Mouse (Mus musculus) lung, postnatal 10 days (tissue): ENCODE data around the gene Usp38.
"Not testable (repeated sequence)": the region's sequence is repeated elsewhere in the genome, so short reads cannot be mapped to it uniquely, and the experiment has no call there.

ENCODE experiments used
- DNase-seq: peaks from one replicate; pipeline ENCODE4 v3.0.0; 2021

Usp38 gene

DNA sequence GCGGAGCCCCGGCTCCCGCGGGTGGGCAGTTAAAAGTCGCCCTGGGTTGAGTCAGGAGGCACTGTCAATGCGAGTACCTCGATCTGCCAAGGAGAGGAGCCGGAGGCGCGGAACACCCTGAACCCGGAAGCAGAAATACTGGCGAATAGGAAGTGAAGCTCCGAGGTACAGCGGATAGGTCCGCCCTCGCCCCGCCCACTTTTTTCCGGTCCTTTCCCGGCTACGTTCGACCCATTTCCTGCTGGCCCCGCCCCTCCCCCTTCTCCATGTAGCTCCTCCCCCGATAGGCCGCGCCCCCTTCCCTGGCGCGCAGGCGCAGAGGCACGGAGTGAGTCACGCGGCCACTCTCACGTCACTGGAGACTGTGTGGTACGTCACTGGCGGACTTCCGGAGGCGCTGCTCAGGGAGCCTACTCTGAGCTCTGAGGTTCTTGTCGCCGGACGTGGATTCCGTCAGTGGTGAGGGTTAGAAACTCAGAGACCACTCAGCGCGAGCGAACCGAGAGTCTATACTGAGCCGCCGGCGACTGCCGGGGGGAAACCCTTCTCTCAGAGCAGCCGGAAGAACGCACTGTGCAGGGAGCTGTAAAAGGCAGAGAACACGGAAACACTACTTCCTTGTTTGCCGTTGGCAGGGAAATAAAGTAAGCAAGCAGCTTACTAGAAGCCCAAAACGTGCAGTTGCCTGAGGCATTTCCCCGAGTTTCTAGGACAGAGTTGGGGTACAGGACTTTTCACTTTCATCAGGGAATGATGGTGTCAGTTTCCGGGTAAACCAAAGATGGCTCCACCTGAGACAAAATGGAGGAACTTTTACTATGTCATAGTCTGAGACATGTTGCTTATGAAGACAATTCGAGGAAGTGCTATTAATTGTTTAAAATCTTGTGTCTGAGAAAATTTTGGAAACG is at the start of gene Usp38:
TSS of gene Usp38 (minus strand) at position 140 of the 911 bp plus-strand sequence.
- peak; percentile 99 for DNase-seq

GRCm38 (mm10) chr8:81062566-81062965 is 47.8 kb upstream of the Usp38 start:
- peak; percentile 45 for DNase-seq

GRCm38 (mm10) chr8:81061950-81062349 is 47.2 kb upstream of the Usp38 start:
- peak; percentile 46 for DNase-seq

DNA sequence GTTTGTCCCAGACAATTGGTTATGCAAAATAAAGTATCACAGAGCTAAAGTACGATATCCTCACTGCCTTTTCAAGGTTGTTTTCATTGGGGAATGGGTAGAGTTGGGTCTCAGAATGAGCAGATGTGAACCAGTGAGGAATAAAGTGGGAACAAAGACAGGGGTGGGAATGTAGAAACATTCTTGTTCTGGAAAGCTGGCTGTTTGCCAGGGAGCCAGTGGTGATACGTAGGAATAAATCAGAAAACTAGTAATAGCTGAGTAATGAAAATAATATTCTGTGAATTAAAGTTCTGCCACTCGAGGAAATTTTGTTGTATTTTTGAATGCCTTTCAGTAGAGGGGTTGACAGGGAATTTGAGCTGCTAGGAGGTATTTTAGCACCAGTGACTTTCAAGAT is 29.5 kb upstream of the Usp38 start:
- no peak for DNase-seq

DNA sequence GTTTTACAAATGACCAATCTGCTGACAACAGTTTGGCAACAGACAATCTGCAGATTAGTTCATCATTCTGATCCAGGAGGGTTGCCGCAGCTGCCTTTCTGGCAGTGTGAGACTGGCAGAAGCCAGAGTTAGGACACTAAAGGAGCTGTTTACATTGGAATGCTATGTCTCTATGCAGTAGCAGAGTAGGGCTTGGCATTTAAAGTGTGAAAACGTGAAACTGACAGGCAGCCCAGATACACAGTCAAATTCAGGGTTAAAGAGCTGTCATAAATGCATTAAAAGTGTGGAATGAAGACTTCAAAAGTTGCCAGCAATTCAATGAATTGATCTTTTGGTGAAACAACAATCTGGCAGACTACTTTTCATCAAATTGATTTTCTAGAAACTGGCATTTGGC is 13.3 kb upstream of the Usp38 start:
- no peak for DNase-seq

DNA sequence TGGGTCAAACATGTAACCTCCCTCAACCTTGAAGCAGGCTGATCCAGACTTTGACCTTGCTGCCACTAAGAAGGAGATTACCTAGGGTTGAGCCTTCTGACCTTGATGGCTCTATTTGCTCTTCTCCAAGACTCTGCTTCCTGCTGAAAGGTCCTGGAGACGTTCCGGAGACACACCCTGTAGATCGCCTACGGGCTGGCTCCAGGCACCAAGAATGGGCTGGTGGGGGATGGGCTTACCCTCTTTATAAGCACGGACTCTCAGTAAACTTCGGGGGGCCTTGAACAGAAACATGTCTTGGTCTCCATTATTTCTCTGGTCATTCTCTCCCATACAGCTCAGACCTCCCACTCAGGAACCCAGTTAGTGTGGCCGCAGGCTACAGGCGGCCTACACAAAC is 2.8 kb upstream of the Usp38 start:
- DNase-seq: not testable (repeated sequence)

DNA sequence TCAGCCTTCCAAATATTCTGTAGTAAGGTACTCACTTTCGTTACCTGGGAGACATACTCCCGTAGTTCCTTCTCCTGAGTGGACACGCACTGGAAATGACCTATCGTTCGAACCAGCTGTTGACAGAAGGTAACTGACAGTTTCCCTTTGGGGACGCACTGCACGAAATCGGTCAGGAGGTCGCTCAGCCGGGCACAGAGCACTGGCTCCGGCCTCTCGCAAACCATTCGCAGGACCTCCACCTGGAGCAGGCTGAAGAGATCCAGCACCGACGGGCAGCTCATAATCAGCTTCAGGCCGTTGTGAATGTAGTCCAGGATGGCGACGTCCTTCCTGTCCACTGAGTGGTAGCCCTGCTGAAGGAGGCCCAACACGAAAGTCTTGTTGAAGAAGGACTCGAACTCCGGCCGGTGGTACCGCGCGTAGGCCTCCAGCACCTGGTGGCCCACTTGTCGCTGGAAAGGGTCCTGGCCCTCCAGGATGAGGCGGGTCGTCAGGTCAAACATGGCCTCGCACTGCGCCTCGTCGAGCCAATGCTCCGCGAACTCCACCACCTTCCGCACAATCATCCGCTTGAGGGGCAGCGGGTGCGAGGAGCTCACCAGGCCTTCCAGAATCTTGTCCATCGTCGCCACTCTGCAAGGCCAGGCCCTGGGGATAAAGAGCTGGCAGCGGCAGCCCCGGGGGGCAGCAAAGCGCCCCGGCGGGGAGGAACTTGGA is 757 bp downstream of the Usp38 start:
- DNase-seq: peak; percentile 38

- no peak for DNase-seq
Measured at GRCm38 (mm10) chr8:81012699-81013098, 2.0 kb downstream of the Usp38 start.

GRCm38 (mm10) chr8:81012031-81012560 is 2.6 kb downstream of the Usp38 start:
- no peak for DNase-seq

- no peak for DNase-seq
Measured at GRCm38 (mm10) chr8:81010386-81010785, 4.3 kb downstream of the Usp38 start.

GRCm38 (mm10) chr8:81005114-81005513 is 9.6 kb downstream of the Usp38 start:
- DNase-seq: no peak

GRCm38 (mm10) chr8:80996632-80997031 is 18.1 kb downstream of the Usp38 start:
- no peak for DNase-seq

GRCm38 (mm10) chr8:80991937-80992336 is 22.8 kb downstream of the Usp38 start:
- DNase-seq: peak; percentile 75

DNA sequence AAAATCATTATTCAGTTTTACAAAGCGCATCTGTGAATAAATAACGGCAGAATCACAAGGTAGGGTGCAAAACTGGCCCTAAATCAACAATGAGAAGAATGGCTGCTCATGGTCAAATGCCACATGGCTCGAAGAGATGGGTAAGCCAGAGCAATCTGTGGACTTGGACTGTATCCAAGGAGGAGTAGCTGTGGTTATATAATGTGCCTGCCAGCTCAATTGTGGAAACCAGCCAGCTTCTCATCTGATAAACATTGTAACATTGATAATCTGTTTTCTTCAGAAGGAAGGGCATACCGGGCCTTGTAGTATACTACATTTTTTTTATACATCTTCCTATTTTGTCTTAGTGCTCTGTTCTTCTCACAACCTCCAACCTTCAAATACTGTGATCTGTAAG is 31.9 kb downstream of the Usp38 start:
- peak; percentile 36 for DNase-seq

GRCm38 (mm10) chr8:80981696-80982095 is 33.0 kb downstream of the Usp38 start:
- DNase-seq: no peak

DNA sequence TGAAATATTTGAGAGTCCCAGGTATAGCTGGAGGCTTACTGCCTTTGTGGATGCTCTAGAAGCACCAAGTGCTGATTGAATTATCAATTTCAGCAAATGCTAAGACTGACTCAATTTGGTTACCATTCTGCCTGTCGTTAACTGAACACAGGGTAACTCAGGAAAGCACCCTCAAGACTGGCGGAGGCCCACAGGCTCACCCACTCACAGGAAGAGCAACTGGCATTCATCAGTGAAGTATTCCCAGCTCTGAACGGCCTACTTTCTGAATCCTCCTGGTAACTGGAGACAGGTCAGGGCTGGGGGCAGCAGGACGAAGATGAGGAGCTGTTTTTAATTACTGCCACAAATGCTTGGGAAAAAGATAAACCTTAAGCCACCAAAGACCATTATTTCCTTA is 34.7 kb downstream of the Usp38 start:
- no peak for DNase-seq

DNA sequence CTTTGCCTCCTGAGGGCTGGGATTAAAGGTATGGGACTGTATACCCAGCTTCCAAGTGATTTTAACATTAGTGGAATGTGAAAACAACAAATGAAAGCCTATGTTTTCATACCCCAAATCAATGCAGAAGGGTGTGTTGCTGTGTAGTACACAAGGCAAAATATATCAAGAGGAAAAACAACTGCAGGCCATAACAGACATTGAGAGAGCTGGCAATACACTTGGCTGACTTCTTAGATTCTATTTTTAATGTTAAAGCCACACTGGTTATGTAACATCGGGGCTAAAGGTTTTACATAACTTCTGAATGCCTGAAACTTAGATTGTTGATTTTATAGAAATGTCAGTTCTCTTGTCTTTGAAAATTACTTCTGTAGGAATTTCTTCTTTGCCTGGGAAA is 37.5 kb downstream of the Usp38 start:
- no peak for DNase-seq

DNA sequence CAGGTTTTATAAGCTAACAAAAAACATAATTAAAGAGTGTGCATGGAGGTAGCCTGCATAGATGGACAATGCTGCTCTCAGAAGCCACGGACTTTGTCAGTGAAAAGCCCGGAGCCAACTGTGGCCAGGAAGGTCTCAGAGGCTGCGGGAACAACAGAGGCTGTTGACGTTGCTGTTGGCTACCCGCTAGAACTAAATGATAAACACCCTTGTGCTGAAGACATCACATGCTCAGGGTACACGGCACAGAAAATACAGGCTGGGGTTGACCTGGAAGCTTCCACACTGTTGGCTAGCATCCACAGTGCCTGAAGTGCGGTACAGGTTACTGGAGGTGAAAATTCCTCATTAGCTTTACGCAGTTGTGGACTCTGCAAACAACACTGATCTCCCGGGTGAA is 43.6 kb downstream of the Usp38 start:
- DNase-seq: no peak

DNA sequence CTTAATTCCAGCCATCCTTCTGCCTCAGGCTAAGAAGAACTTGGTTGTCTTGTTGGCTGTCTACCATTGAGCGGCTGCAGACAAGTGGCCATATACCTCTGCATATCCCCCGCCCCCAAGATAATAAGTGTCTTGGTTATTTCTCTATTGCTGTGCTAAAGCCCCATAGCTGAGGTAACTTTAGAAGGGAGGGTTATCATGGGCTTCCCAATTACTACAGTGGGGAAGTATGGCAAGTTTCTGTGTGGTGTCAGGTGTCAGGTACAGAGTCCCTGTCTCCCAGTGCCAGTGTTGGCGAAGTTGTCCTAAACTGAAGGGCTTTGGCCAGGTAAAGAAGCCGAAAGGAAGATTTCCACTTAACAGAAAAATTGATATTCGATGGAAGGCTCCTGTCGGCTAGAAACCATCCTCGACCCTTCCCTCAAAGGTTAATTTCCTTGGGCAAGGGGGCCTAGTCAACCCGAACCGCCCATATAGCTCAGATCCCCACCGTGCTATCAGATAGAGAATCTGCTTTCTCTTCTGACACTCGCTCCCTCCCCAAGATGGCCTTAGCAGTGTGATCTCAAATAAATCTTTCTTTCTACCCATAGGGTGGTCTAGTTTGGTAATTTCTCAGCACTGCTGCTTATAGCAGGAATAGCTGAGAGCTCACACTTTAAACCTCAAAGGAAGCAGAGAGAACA is 44.6 kb downstream of the Usp38 start:
- DNase-seq: no peak

GRCm38 (mm10) chr8:80969423-80969822 is 45.3 kb downstream of the Usp38 start:
- DNase-seq: no peak

DNA sequence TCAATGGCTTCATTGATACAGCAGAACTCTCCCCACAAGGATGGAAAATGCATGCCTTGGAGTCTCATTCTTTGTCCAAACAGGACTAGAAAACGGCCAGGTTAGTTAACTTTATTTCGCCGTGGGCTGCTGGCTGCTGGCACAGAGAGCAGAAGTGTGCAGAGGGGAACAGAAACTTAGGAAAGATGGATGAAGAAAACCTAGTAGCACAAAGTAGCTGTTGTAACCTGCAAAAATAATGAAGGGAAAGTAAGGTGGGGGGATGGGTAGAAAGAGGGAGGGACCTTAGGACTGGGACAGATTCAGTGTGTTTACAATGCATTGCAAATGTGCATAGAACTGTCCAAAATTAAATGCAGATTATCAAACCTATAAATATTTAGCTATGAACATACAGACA is 51.6 kb downstream of the Usp38 start:
- no peak for DNase-seq

- DNase-seq: no peak
Measured at GRCm38 (mm10) chr8:80962592-80962983, 52.1 kb downstream of the Usp38 start.

GRCm38 (mm10) chr8:80961937-80962591 is 52.7 kb downstream of the Usp38 start:
- peak; percentile 36 for DNase-seq
